In the genomic region with DNA sequence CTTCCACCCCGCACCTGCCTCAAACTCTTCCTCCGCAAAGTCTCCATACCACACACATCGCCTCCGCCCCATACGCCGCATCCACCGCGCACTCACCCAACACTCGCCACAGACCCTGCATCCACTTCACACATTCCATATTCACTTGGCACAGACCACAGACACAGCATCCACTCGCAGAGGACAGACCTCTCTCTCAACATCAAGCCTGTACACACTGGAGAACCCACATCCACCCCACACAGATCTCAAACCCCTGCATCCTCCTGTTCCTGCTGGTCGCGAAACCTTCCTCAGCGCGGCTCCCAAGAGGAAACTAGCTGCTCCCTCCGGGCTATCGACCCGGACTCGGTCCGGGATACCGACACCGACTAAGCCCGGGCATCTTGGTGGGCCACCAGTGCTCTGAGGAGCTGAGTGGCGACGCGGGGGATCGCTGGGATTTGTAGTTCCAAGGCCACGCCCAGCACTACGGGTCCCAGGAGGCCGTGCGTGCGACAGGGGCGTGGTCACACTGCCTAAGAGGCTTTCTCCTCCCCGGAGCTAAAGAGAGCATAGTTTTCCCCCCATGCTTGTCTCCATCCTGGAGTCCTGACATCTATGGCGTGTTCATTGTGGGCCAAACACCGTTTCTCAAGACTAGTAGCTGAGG, we compare ENCODE assay signal across 8 mouse cellular contexts. TPM values are rescaled to one million over a fixed set of nuclear protein-coding genes. Genes with fewer than 3 reads are reported as not detected.
DNase-seq lines count a peak whose midpoint lies in the region; ATAC-seq and TF ChIP-seq lines count a peak whose summit lies in the region.

No protein-coding gene starts in this region.

- H3K4me1 ChIP-seq in lung, embryonic 14.5 days (ENCODE audit: insufficient read depth), result no peaks in the 10 kb centered on the region
- peaks cover 4% of the 10 kb centered on the region; the same call in 1 of the 2 replicates for H3K4me1 ChIP-seq in olfactory bulb, adult 2 months (ENCODE audit: control insufficient read depth, insufficient read depth, low read length)

- TF ChIP-seq CTCF in lung, embryonic 14.5 days (IDR thresholded peaks at IDR 0.05; ENCODE audit: low read depth), result peak; percentile 6; the same call in 1 of the 2 replicates
- TF ChIP-seq CTCF in olfactory bulb, adult 2 months (IDR thresholded peaks at IDR 0.05; ENCODE audit: insufficient read depth, low read depth, low read length), result no peak

- peak overlapping the region; percentile 70 for H3K4me3 ChIP-seq in lung, embryonic 14.5 days (ENCODE audit: low read depth, low read length)
- H3K4me3 ChIP-seq in olfactory bulb, adult 2 months (ENCODE audit: insufficient read depth, low read depth, low read length), result peak overlapping the region; percentile 60

- peak; percentile 99 for ATAC-seq in hematopoietic stem cell, adult 5-6 weeks (replicated peaks in 1 of 2; ENCODE audit: insufficient read depth in 1 of 2, low FRiP score in 2 of 2, low TSS enrichment in 1 of 2, low read depth in 1 of 2, poor library complexity in 2 of 2, severe bottlenecking in 2 of 2)
- ATAC-seq in lung, embryonic 14.5 days (ENCODE audit: insufficient read depth), result peak; percentile 97

- H3K9me3 ChIP-seq in lung, embryonic 14.5 days (ENCODE audit: low read depth, low read length), result no peaks in the 10 kb centered on the region

- WGBS in lung, embryonic 14.5 days, result 0% methylated on average over 35 of the region's 35 CpGs
- 1% methylated on average over 35 of the region's 35 CpGs for WGBS in olfactory bulb, adult 2 months

- no peaks in the 10 kb centered on the region for H3K27me3 ChIP-seq in lung, embryonic 14.5 days (ENCODE audit: insufficient read depth, low read length)

- peak; percentile 93 for DNase-seq in MN1 (ENCODE audit: low spot score)
- peak; percentile 89 for DNase-seq in cerebellum, adult 8-10 months
- DNase-seq in forelimb bud, embryonic 11.5 days (ENCODE audit: low read depth, low spot score), result peak; percentile 92
- DNase-seq in layer of hippocampus, adult 8-10 months (ENCODE audit: low spot score in 2 of 2), result peak; percentile 89 to 91
- DNase-seq in lung, embryonic 14.5 days, result peak; percentile 98
- DNase-seq in thymus, adult 18-20 months, result peak; percentile 77 to 84

- peak; percentile 71 for TF ChIP-seq POLR2A in olfactory bulb, adult 2 months (IDR thresholded peaks at IDR 0.05; ENCODE audit: insufficient read depth, low read depth, low read length)

- H3K9ac ChIP-seq in lung, embryonic 14.5 days, result peak overlapping the region; percentile 71

- no peaks in the 10 kb centered on the region for H3K36me3 ChIP-seq in lung, embryonic 14.5 days (ENCODE audit: insufficient read depth)

- H3K4me2 ChIP-seq in lung, embryonic 14.5 days, result peak overlapping the region; percentile 84

- no peak overlapping the region for H3K27ac ChIP-seq in lung, embryonic 14.5 days (ENCODE audit: low read depth)
- H3K27ac ChIP-seq in olfactory bulb, adult 2 months (ENCODE audit: insufficient read depth, low read depth, low read length), result no peak overlapping the region

RNA-seq across cellular contexts. Expression of a gene that starts 5.9 kb away (rescaled TPM):
- 1.6 and 4.3 TPM in 2 replicates for total RNA-seq in hematopoietic stem cell, adult 5-6 weeks (2017)
- total RNA-seq in layer of hippocampus, adult 8-10 months (2022), result 1 to 10 TPM; 4.9 to 7.6 (median 6.4) TPM
- polyA plus RNA-seq in lung, embryonic 14.5 days (2014; fragmentation: Nextera tagmentation; extraction: Ambion mirVana), result 7.3 and 10.9 TPM in 2 replicates
- not detected in 2 replicates for polyA plus RNA-seq in olfactory bulb, adult 2 months (2012; ENCODE audit: insufficient read depth, insufficient read length, low replicate concordance, missing spikeins)

RNA-seq across cellular contexts. Expression of a gene that starts 18.9 kb away (rescaled TPM):
- total RNA-seq in hematopoietic stem cell, adult 5-6 weeks (2017), result 15.5 and 16.9 TPM in 2 replicates
- 10 to 100 TPM; 53.3 to 68.8 (median 61.6) TPM for total RNA-seq in layer of hippocampus, adult 8-10 months (2022)
- 6.3 and 6.9 TPM in 2 replicates for polyA plus RNA-seq in lung, embryonic 14.5 days (2014; fragmentation: Nextera tagmentation; extraction: Ambion mirVana)
- polyA plus RNA-seq in olfactory bulb, adult 2 months (2012; ENCODE audit: insufficient read depth, insufficient read length, low replicate concordance, missing spikeins), result 46.0 TPM in 1 of 2 replicates, not detected in the other
